Mouse (Mus musculus) limb, embryonic 14.5 days (tissue): ENCODE data around the gene Coro7. TPM values are rescaled to one million over a fixed set of nuclear protein-coding genes. Genes with fewer than 3 reads are reported as not detected.
A peak's percentile ranks its signal among the peaks of the same experiment; 100 is the strongest.
"Not testable (repeated sequence)": the region's sequence is repeated elsewhere in the genome, so short reads cannot be mapped to it uniquely, and the experiment has no call there.

Experiments
- ATAC-seq: fragments of 200-750 bp; cut with Nextera tagmentation; 2 replicates; pipeline ENCODE4 v1.8.0; 2017; ENCODE audit warnings: low read depth, moderate number of reproducible peaks, moderate TSS enrichment; ENCODE audit not compliant: low FRiP score
- DNase-seq: peaks from one replicate; pipeline ENCODE4 v3.0.0-alpha.2; 2015; ENCODE audit warnings: low spot score
- H3K27ac ChIP-seq: fragments of 300-500 bp; sonication (generic); replicated peaks from 2 replicates; pipeline ENCODE4 v1.5.1; 2014; ENCODE audit warnings: low read depth, mild to moderate bottlenecking, low read length, moderate library complexity, mixed read lengths
- H3K27me3 ChIP-seq: fragments of 300-500 bp; sonication (generic); 2 replicates; pipeline ENCODE4 v1.6.1; 2014; ENCODE audit warnings: low read length, mixed read lengths; ENCODE audit not compliant: control insufficient read depth, insufficient read depth
- H3K36me3 ChIP-seq: fragments of 300-500 bp; sonication (generic); 2 replicates; pipeline ENCODE4 v1.6.1; 2014; ENCODE audit warnings: mild to moderate bottlenecking, low read length, moderate library complexity, mixed read lengths; ENCODE audit not compliant: control insufficient read depth, insufficient read depth
- H3K4me1 ChIP-seq: fragments of 300-500 bp; sonication (generic); 2 replicates; pipeline ENCODE4 v1.6.1; 2014; ENCODE audit warnings: antibody characterized with exemption, low read length, mixed read lengths; ENCODE audit not compliant: control insufficient read depth, insufficient read depth
- H3K4me2 ChIP-seq: fragments of 300-500 bp; sonication (generic); replicated peaks from 2 replicates; pipeline ENCODE4 v1.6.1; 2014; ENCODE audit warnings: low read depth, mild to moderate bottlenecking, low read length, moderate library complexity; ENCODE audit not compliant: severe bottlenecking
- H3K4me3 ChIP-seq: fragments of 300-500 bp; sonication (generic); replicated peaks from 2 replicates; pipeline ENCODE4 v1.5.1; 2014; ENCODE audit warnings: low read length
- H3K9ac ChIP-seq: fragments of 300-500 bp; sonication (generic); 2 replicates; pipeline ENCODE4 v1.6.1; 2014; ENCODE audit warnings: mild to moderate bottlenecking, low read depth, low read length, moderate library complexity; ENCODE audit not compliant: severe bottlenecking
- H3K9me3 ChIP-seq: fragments of 300-500 bp; sonication (generic); 2 replicates; pipeline ENCODE4 v1.6.1; 2016; ENCODE audit warnings: low read length; ENCODE audit not compliant: control insufficient read depth
- POLR2A ChIP-seq: fragments of 200-500 bp; IDR thresholded peaks from 2 replicates; pipeline ENCODE4 v1.8.0; 2012; ENCODE audit warnings: inconsistent platforms, mild to moderate bottlenecking, moderate library complexity, borderline replicate concordance; ENCODE audit not compliant: insufficient read depth, insufficient read length; ENCODE audit errors: extremely low read depth
- WGBS: fragments of 180-500 bp; shearing (Covaris S2); extraction: QIAGEN DNeasy Blood & Tissue Kit; methylation state at CpG from one replicate; pipeline ENCODE4 v1.1.7; 2014; 5-methylcytosine and 5-hydroxymethylcytosine counted together
- polyA plus RNA-seq, 2 experiments: library from polyadenylated mRNA; depleted of rRNA in 1 of 2; stranded (reverse) in 1 of 2; unstranded in 1 of 2; fragments of >200 nt; fragmentation: Nextera tagmentation in 1 of 2; extraction: Ambion mirVana in 1 of 2; gene quantifications; 2 replicates each; pipeline versions ENCODE4 v1.2.1 to v1.2.3; 2012 to 2014

Gene Coro7
- polyA plus RNA-seq, 2 experiments: 15.0 to 40.8 TPM

DNA sequence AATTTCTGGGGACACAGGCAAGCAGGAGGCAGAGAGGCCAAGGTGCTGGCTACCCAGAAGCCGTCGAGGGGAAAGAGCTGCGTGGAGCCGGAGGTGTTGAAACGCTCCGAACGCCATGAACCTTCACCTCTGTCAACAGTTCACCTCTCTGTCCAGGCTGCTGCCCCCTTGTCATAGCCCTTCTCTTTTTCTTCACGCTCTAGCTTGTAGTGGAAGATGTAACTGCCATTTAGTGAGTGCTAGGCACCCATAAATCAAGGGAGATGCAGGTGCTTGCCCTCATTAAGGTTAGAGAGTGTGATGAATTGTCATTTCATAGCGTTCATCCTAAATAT lies 4.8 kb upstream of the Coro7 start:
- Histone ChIP-seq H3K9ac (peak overlapping the region; percentile 79), H3K4me3 (peak overlapping the region; percentile 96), H3K9me3 (no peaks in the 10 kb centered on the region), H3K27ac (no peak overlapping the region), H3K36me3 (peaks cover 23% of the 10 kb centered on the region), H3K4me2 (peak overlapping the region; percentile 84), H3K4me1 (no peaks in the 10 kb centered on the region), H3K27me3 (no peaks in the 10 kb centered on the region)
- no peak for ATAC-seq
- TF ChIP-seq POLR2A: no peak
- DNase-seq: no peak
- WGBS: under 1% methylated on average over 9 of the region's 9 CpGs

GRCm38 (mm10) chr16:4683581-4684456 lies 4.2 kb upstream of the Coro7 start:
- Histone ChIP-seq H3K4me3 (peak overlapping the region; percentile 96), H3K4me2 (peak overlapping the region; percentile 84), H3K27ac (peak overlapping the region; percentile 71), H3K9me3 (no peaks in the 10 kb centered on the region), H3K36me3 (peaks cover 17% of the 10 kb centered on the region), H3K27me3 (no peaks in the 10 kb centered on the region), H3K9ac (peak overlapping the region; percentile 79), H3K4me1 (peaks cover 2% of the 10 kb centered on the region)
- DNase-seq (peak; percentile 95), ATAC-seq (peak; percentile 88)
- WGBS: under 1% methylated on average over 54 of the region's 54 CpGs
- TF ChIP-seq POLR2A: peak; percentile 89; the same call in 1 of the 2 replicates

DNA sequence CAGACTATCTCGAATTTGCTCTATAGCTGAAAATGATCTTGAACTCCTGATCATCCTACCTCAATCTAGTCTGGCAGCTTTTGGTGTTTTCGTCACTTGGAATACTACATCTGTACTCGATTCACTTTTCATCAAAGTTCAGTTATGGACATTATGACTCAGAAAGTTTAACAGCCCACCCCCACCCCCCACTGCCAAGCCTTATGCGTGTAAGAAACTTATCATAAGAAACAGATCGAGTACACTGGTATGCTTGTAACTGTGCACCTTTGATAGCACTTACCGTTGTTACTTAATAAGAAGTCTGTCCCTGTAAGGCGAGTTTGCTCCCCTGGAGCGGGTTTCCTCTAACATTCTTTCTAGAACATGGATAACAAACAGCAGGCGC lies 3.6 kb upstream of the Coro7 start:
- H3K27me3 ChIP-seq: no peaks in the 10 kb centered on the region
- peaks cover 13% of the 10 kb centered on the region for H3K36me3 ChIP-seq
- no peak for DNase-seq
- TF ChIP-seq POLR2A: no peak
- H3K4me1 ChIP-seq: peaks cover 7% of the 10 kb centered on the region
- peak overlapping the region; percentile 79 for H3K9ac ChIP-seq
- H3K27ac ChIP-seq: peak overlapping the region; percentile 71
- no peak for ATAC-seq
- peak overlapping the region; percentile 84 for H3K4me2 ChIP-seq
- 25% methylated on average over 9 of the region's 9 CpGs for WGBS
- no peaks in the 10 kb centered on the region for H3K9me3 ChIP-seq
- H3K4me3 ChIP-seq: peak overlapping the region; percentile 96

DNA sequence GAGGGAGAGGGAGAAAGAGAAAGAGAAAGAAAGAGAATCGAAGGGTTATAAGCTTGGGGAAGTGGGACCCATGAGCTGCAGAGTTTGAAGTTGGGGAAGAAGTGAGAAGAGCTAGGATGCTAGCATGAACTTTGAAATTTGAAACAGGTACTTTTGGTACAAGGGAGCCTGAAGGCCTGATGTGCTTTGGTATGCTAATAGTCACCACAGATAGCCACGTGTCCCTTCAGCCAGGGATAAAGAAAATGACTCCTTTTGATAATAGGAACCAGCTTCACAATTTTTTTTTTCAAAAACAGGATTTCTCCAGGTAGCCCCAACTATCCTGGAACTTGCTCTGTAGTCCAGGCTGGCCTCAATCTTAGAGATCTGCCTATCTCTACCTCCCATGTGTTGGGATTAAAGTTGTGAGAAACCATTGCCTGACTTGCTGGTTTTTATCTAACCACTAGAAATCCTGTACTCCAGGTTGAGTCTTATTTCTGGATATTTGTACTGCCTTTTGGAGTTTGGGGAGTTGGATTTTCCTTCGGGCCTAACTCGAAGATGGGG lies 3.1 kb upstream of the Coro7 start:
- ATAC-seq (no peak), DNase-seq (no peak)
- H3K4me2 ChIP-seq: peak overlapping the region; percentile 84
- no peaks in the 10 kb centered on the region for H3K9me3 ChIP-seq
- H3K9ac ChIP-seq: no peak overlapping the region
- no peaks in the 10 kb centered on the region for H3K27me3 ChIP-seq
- WGBS: 82% methylated on average over 4 of the region's 4 CpGs
- H3K4me1 ChIP-seq: peaks cover 7% of the 10 kb centered on the region
- no peak for TF ChIP-seq POLR2A
- H3K36me3 ChIP-seq: peaks cover 8% of the 10 kb centered on the region; the same call in 1 of the 2 replicates
- peak overlapping the region; percentile 96 for H3K4me3 ChIP-seq
- peak overlapping the region; percentile 71; the same call in 1 of the 2 replicates for H3K27ac ChIP-seq

GRCm38 (mm10) chr16:4680922-4681455 lies 1.4 kb upstream of the Coro7 start:
- ATAC-seq, H3K4me3 ChIP-seq, H3K4me1 ChIP-seq, H3K27ac ChIP-seq, H3K4me2 ChIP-seq, DNase-seq, H3K36me3 ChIP-seq, H3K9ac ChIP-seq, H3K9me3 ChIP-seq, H3K27me3 ChIP-seq: not testable (repeated sequence)
- WGBS: 78% methylated on average over 3 of the region's 3 CpGs
